Mouse (Mus musculus) midbrain, embryonic 13.5 days (tissue): ENCODE data around the gene Rae1. TPM values are rescaled to one million over a fixed set of nuclear protein-coding genes. Genes with fewer than 3 reads are reported as not detected.
A peak's percentile ranks its signal among the peaks of the same experiment; 100 is the strongest.

Source experiments
- ATAC-seq: fragments of 200-750 bp; cut with Nextera tagmentation; 2 replicates; pipeline ENCODE4 v1.8.0; 2017; ENCODE audit warnings: mild to moderate bottlenecking, moderate TSS enrichment, moderate library complexity
- H3K27ac ChIP-seq: fragments of 300-500 bp; sonication (generic); 2 replicates; pipeline ENCODE4 v1.5.1; 2015; ENCODE audit warnings: inconsistent platforms, mild to moderate bottlenecking, moderate library complexity
- H3K27me3 ChIP-seq: fragments of 300-500 bp; sonication (generic); 2 replicates; pipeline ENCODE4 v1.6.1; 2015; ENCODE audit warnings: mild to moderate bottlenecking, inconsistent platforms
- H3K36me3 ChIP-seq: fragments of 300-500 bp; sonication (generic); 2 replicates; pipeline ENCODE4 v1.6.1; 2015; ENCODE audit warnings: mild to moderate bottlenecking, inconsistent platforms
- H3K4me1 ChIP-seq: fragments of 300-500 bp; sonication (generic); replicated peaks from 2 replicates; pipeline ENCODE4 v1.6.1; 2015; ENCODE audit warnings: inconsistent platforms
- H3K4me2 ChIP-seq: fragments of 300-500 bp; sonication (generic); replicated peaks from 2 replicates; pipeline ENCODE4 v1.6.1; 2015; ENCODE audit warnings: moderate library complexity, mild to moderate bottlenecking, inconsistent platforms
- H3K4me3 ChIP-seq: fragments of 300-500 bp; sonication (generic); replicated peaks from 2 replicates; pipeline ENCODE4 v1.5.1; 2015; ENCODE audit warnings: mild to moderate bottlenecking, inconsistent platforms
- H3K9ac ChIP-seq: fragments of 300-500 bp; sonication (generic); replicated peaks from 2 replicates; pipeline ENCODE4 v1.6.1; 2015; ENCODE audit warnings: mild to moderate bottlenecking, inconsistent platforms
- H3K9me3 ChIP-seq: fragments of 300-500 bp; sonication (generic); 2 replicates; pipeline ENCODE4 v1.6.1; 2016; ENCODE audit warnings: mild to moderate bottlenecking, inconsistent platforms
- WGBS: fragments of 180-500 bp; shearing (Covaris S2); methylation state at CpG from one replicate; pipeline ENCODE4 v1.1.7; 2015; 5-methylcytosine and 5-hydroxymethylcytosine counted together
- polyA plus RNA-seq: library from polyadenylated mRNA; unstranded; fragments of >200 nt; fragmentation: Nextera tagmentation; extraction: Ambion mirVana; gene quantifications from 2 replicates; pipeline ENCODE4 v1.2.1, GENCODE M21; 2015

The Rae1 gene
- polyA plus RNA-seq: 121 TPM in 2 replicates

DNA sequence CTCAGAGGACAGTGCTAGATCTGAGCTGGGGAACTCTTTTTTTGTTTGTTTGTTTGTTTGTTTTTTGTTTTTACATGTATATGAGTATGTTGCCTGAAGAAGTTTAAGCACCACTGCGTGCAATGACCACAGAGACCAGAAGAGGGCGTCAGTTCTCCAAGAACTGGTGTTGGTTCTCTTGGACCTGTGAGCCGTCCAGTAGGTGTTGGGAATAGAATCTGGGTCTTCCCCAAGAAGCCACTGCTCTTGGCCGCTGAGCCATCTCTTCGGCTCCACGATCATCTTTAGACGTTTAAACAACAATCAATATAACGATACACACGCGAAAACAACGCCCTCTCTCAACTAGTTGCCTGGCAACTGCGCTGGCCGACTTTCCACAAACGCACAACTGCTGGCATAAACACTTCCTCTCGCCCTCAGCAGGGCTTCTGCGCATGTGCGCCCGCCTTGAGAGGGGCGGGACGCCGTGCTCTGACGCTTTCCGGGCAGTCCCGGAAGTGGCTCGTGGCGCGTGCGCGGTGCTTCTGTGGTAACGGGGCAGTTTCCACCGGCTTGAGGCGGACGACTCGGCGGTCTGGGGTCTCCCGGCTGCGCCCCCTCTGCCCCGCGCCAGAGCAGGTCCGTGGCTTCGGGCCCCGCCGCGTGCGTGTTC, at the start of gene Rae1:
TSS of gene Rae1 (plus strand) at position 488 of the 655 bp plus-strand sequence.
- WGBS: under 1% methylated on average over 45 of the region's 45 CpGs
- ATAC-seq: peak; percentile 95
- Histone ChIP-seq H3K27ac (peak within 1 kb of the TSS; percentile 87), H3K27me3 (0 out of 2 replicates have a peak, but pooled peaks cover 6% of the 10 kb centered on the region), H3K9me3 (no peaks in the 10 kb centered on the region), H3K9ac (peak within 1 kb of the TSS; percentile 95), H3K4me1 (peaks cover 17% of the 10 kb centered on the region), H3K4me3 (peak within 1 kb of the TSS; percentile 98), H3K36me3 (peaks cover 28% of the 10 kb centered on the region), H3K4me2 (peak within 1 kb of the TSS; percentile 97)

DNA sequence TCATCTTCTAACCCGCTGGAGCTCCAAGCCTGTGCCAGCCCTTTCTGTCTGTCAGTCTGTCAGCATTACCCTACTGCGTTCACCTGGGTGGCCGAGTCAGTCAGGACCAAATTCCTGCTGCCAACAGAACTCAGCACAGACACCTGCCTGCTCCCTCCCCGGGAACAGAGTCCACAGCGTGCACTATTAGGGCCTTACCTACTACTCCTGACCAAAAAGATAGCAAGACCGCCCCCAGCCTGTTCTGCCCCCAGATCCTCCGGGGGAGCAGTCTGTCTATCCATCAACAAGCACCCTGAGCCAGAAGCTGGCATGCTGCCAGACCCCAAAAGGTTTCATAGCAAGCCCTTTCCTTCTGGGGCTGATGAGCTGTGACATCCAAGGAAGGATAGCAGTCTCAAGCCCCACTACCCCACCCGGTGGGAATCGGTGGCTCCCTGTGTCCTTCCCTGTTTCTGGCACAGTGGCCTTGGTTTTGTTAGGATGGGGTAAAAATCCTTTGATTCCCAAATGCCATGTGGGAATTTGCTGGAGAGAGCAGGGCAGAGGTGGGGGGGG, 49.7 kb upstream of the Rae1 start:
- H3K4me3 ChIP-seq: no peak overlapping the region
- H3K4me1 ChIP-seq: peaks cover 10% of the 10 kb centered on the region
- H3K4me2 ChIP-seq: no peak overlapping the region
- ATAC-seq: 0 out of 2 replicates have a peak, but pooled peaks have one; percentile 9
- no peaks in the 10 kb centered on the region for H3K9me3 ChIP-seq
- 56% methylated on average over 9 of the region's 9 CpGs for WGBS
- H3K9ac ChIP-seq: no peak overlapping the region
- no peak overlapping the region; the same call in 1 of the 2 replicates for H3K27ac ChIP-seq
- H3K36me3 ChIP-seq: no peaks in the 10 kb centered on the region
- peaks cover 9% of the 10 kb centered on the region for H3K27me3 ChIP-seq

DNA sequence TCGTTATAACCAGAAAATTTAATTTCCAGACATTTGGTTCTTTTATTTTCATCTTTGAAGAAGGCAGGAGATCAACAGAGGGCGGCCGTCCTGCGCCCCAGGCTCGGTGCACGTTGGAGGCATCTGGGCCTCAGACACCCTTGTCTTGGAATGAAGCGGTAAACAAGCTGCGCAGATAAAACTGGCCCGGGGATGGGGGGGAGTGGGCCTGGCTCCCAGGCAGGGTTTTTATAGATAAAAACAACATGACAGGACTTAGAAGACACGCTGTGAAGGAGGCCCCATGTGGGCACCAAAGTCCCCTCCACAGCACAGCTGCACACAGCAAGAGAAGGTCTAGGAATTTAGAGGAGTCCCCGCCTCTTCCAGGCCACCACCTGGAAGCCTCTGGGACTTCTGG, 49.2 kb upstream of the Rae1 start:
- Histone ChIP-seq H3K4me2 (no peak overlapping the region), H3K4me3 (no peak overlapping the region), H3K4me1 (peaks cover 10% of the 10 kb centered on the region), H3K9me3 (no peaks in the 10 kb centered on the region), H3K9ac (no peak overlapping the region), H3K27me3 (peaks cover 7% of the 10 kb centered on the region; the same call in 1 of the 2 replicates), H3K36me3 (no peaks in the 10 kb centered on the region), H3K27ac (no peak overlapping the region)
- 32% methylated on average over 11 of the region's 11 CpGs for WGBS
- ATAC-seq: peak; percentile 28; the same call in 1 of the 2 replicates

DNA sequence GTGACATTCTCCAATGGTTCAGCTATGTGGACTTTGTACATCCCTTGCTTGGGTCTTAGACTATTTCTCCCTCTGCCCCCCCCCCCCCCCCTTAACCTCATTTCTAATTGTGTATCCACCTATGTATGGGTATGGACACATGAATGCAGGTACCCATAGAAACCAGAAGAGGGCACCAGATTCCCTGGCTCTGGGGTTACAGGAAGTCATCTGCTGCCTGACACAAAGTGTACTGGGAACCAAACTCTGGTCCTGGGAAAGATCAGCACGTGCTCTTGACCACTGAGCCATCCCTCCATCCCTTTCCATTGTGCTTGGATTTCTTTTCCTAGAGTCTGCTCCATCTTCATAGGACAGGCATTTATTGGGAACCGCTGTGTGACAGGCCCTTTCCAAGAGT, 47.9 kb upstream of the Rae1 start:
- no peak for ATAC-seq
- Histone ChIP-seq H3K4me1 (peaks cover 10% of the 10 kb centered on the region), H3K4me2 (no peak overlapping the region), H3K9ac (no peak overlapping the region), H3K27ac (no peak overlapping the region), H3K4me3 (no peak overlapping the region), H3K27me3 (peaks cover 7% of the 10 kb centered on the region; the same call in 1 of the 2 replicates), H3K36me3 (no peaks in the 10 kb centered on the region), H3K9me3 (peaks cover 7% of the 10 kb centered on the region; the same call in 1 of the 2 replicates)
- WGBS: 78% methylated on average over 2 of the region's 2 CpGs

DNA sequence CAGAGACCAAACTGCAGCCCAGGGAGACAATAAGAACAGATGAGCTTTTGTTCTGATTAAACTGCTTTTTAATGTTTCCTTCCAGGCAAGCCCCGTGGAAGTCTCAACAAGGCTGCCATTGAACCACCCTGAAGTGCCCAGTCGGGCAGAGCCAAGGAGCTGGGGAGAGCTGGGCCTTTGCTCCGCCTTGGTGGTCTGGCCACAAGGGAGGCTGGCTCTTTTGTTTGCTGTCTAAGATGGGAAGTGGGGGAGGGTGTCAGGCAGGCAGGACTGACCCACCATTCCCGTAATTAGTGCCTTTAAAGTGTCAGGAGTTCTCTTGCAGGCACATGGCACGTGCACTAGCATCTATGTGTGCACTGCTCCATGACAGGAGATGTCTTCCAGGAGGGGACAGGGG, 41.3 kb upstream of the Rae1 start:
- WGBS: 4% methylated on average over 5 of the region's 5 CpGs
- no peaks in the 10 kb centered on the region for H3K36me3 ChIP-seq
- peaks cover 12% of the 10 kb centered on the region; the same call in 1 of the 2 replicates for H3K9me3 ChIP-seq
- no peak overlapping the region for H3K4me3 ChIP-seq
- H3K27ac ChIP-seq: peak overlapping the region; percentile 7; the same call in 1 of the 2 replicates
- H3K9ac ChIP-seq: no peak overlapping the region
- peak; percentile 45 for ATAC-seq
- no peaks in the 10 kb centered on the region for H3K27me3 ChIP-seq
- peaks cover 14% of the 10 kb centered on the region for H3K4me1 ChIP-seq
- no peak overlapping the region for H3K4me2 ChIP-seq

DNA sequence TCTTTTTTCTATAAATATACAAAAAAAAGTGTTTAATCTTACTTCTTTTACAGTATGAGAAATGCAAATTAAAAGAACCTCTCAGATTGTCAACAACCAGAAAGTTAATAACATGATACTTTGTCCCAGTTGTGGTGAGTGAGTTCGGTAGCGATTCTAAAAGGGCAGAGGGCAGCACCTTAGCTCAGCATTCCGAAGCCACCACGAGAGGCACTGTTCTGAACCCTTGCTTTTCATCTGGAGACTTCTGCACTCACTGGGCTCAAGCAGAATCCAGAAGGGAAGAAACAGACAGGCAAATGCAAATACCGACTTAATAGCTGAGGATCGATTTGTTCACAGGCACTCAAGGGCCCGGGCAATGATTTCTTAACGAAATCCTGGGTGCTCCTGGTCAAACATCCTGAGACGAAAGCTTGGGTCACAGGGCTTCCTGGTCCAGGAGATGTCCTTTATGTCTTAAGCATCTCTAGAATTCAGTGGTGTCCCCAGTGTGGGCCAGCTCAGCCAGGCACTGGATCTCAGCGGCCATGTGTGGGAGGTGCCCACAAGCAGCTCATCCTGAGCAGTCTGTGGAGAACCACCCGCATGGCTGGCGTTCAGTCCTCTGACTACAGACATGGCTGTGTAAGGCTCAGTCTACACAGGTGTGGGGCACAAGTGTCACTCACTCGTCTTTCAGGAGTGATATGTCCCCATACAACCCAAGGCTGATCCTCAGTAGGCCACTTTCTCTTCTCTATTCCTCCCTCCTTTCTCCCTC, 40.7 kb upstream of the Rae1 start:
- Histone ChIP-seq H3K9ac (no peak overlapping the region), H3K27me3 (no peaks in the 10 kb centered on the region), H3K4me2 (no peak overlapping the region), H3K9me3 (peaks cover 12% of the 10 kb centered on the region; the same call in 1 of the 2 replicates), H3K4me3 (no peak overlapping the region), H3K36me3 (no peaks in the 10 kb centered on the region), H3K27ac (no peak overlapping the region), H3K4me1 (peaks cover 14% of the 10 kb centered on the region)
- 51% methylated on average over 13 of the region's 13 CpGs for WGBS
- peak; percentile 30; the same call in 1 of the 2 replicates for ATAC-seq

DNA sequence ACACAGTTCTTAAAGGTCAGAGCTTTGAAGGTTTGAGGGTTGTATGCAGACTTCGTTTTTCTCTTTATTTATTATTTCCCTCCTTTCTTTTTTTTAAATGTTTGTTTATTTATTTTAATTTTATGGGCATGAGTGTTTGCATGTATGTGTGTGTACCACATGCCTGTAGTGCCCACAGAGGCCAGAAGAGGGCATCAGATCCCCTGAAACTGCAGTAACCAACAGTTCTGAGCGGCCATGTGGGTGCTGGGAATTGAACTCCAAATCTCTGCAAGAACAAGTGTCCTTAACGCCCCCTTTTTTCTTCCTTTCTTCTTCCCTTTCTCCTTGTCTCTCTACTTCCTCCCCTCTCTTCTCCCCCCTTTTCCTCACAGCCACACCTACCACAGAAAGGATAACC, 39.6 kb upstream of the Rae1 start:
- peaks cover 12% of the 10 kb centered on the region; the same call in 1 of the 2 replicates for H3K9me3 ChIP-seq
- no peak overlapping the region for H3K9ac ChIP-seq
- H3K4me2 ChIP-seq: no peak overlapping the region
- no peaks in the 10 kb centered on the region for H3K27me3 ChIP-seq
- H3K27ac ChIP-seq: no peak overlapping the region
- no peak for ATAC-seq
- WGBS: 91% methylated on average over 3 of the region's 3 CpGs
- peaks cover 14% of the 10 kb centered on the region for H3K4me1 ChIP-seq
- H3K36me3 ChIP-seq: no peaks in the 10 kb centered on the region
- no peak overlapping the region for H3K4me3 ChIP-seq

DNA sequence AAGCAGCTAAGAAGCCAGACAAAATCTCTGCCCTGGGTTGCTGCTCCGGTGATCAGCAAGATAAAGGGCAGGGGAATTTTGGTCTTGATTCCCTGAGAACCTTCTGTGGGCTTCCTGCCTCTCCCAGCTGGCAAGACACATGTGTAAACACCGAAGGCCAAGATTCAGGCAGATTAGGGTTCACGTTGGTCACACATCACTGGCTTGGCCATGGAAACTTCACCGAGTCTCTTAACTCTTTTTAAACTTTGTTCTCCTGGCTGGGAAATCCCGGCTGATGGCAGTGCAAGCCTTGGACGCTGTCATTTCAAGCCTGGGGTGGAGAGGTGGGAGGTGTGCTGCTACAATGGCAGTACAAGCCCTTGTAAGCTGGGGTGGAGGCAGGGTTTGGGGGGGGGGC, 38.7 kb upstream of the Rae1 start:
- Histone ChIP-seq H3K9ac (no peak overlapping the region), H3K27me3 (no peaks in the 10 kb centered on the region), H3K36me3 (no peaks in the 10 kb centered on the region), H3K4me3 (no peak overlapping the region), H3K9me3 (peaks cover 9% of the 10 kb centered on the region; the same call in 1 of the 2 replicates), H3K4me1 (peaks cover 14% of the 10 kb centered on the region), H3K27ac (no peak overlapping the region), H3K4me2 (no peak overlapping the region)
- no peak for ATAC-seq
- 21% methylated on average over 6 of the region's 6 CpGs for WGBS

DNA sequence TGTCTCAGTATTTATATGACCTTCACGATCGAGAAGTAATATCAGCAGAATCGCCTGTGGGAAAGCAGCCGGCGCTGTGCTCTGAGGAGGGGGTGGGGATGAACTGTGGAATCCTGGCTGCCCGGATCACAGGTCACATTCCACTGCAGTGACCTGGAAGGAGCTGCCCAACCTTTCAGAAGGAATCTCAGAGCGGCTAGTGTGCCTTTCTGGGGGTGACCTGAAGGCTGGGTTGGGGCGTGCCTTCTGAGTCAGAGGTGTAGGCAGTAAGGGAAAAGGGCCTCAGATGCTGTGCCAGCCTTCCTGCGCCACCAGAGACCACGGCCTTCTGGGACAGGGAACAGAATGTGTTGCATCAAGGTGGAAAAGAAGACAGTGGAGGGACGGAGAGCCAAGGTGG, 34.7 kb upstream of the Rae1 start:
- Histone ChIP-seq H3K9me3 (no peaks in the 10 kb centered on the region), H3K4me3 (no peak overlapping the region), H3K27me3 (no peaks in the 10 kb centered on the region), H3K4me1 (no peaks in the 10 kb centered on the region), H3K36me3 (no peaks in the 10 kb centered on the region), H3K4me2 (no peak overlapping the region), H3K9ac (no peak overlapping the region), H3K27ac (no peak overlapping the region)
- ATAC-seq: no peak
- 53% methylated on average over 11 of the region's 11 CpGs for WGBS

DNA sequence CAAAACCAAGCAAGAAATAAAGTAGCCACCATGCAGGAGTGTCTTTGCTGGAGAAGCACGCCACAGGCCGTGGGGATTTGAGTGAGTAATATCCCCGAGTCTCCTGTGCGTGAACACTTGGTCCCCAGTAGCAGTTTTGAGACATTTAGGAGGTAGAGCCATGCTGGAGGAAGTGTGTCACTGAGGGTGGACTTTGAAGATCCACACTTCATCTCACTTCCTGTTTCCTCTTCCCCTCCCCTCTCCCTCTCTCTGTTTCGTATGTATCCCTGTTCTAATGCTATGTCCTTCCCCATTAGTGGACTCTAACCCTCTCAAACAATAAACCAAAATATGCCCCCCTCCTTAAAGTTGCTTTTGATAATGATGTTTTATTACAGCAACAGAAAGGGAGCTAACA, 33.4 kb upstream of the Rae1 start:
- Histone ChIP-seq H3K9ac (no peak overlapping the region), H3K9me3 (no peaks in the 10 kb centered on the region), H3K27ac (no peak overlapping the region), H3K4me1 (no peaks in the 10 kb centered on the region), H3K4me2 (no peak overlapping the region), H3K36me3 (no peaks in the 10 kb centered on the region), H3K4me3 (no peak overlapping the region), H3K27me3 (no peaks in the 10 kb centered on the region)
- WGBS: 77% methylated on average over 5 of the region's 5 CpGs
- no peak for ATAC-seq

DNA sequence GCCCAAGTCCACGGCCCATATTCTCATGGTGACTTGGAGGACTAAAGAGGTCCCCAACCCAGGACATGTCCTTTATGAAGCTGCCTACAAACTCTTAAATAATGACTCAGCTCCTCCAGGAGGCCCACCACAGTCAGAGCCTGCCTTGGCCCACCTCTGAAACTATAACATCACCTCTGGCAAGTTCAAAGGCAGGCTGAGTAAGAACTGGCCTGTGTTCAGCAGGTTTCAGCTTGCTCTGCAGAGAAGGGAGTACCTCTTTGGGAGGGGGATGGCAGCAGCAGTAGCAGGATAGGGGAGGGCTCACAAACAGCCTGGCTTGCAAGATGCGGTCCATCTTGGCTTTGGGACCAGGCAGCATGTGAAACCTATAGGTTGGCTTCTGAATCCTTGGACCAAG, 28.1 kb upstream of the Rae1 start:
- Histone ChIP-seq H3K27ac (no peak overlapping the region), H3K4me2 (no peak overlapping the region), H3K9ac (no peak overlapping the region), H3K27me3 (no peaks in the 10 kb centered on the region; the same call in 1 of the 2 replicates), H3K4me1 (peaks cover 8% of the 10 kb centered on the region), H3K4me3 (no peak overlapping the region), H3K36me3 (no peaks in the 10 kb centered on the region), H3K9me3 (no peaks in the 10 kb centered on the region)
- ATAC-seq: no peak
- WGBS: 86% methylated on average over 2 of the region's 2 CpGs
